Mouse (Mus musculus) thymus, adult 2 months (tissue): ENCODE measurements around the gene Phf13.

Experiments
- CTCF ChIP-seq: fragments of 200-500 bp; IDR thresholded peaks from 2 replicates; pipeline ENCODE4 v1.5.1; 2012; ENCODE audit warnings: mild to moderate bottlenecking, control low read depth, low read length, moderate library complexity, borderline replicate concordance; ENCODE audit not compliant: control insufficient read depth, poor library complexity, insufficient read depth; ENCODE audit errors: extremely low read depth
- POLR2A ChIP-seq: fragments of 200-500 bp; IDR thresholded peaks from 2 replicates; pipeline ENCODE4 v1.6.1; 2012; ENCODE audit warnings: mild to moderate bottlenecking, low read length, control low read depth, moderate library complexity; ENCODE audit not compliant: control insufficient read depth, poor library complexity, insufficient read depth; ENCODE audit errors: extremely low read depth

GRCm38 (mm10) chr4:151948497-151949471 lies 47.3 kb downstream of the Phf13 start:
- TF ChIP-seq CTCF, result no peak
- no peak for TF ChIP-seq POLR2A
